Mouse (Mus musculus): ENCODE measurements at regions not wholly inside any gene's neighbourhood (a gene's known extent, or its start where the extent isn't known, plus 50 kb on each side); places are given as distances from the start of the nearest gene placed in this dataset.

DNA sequence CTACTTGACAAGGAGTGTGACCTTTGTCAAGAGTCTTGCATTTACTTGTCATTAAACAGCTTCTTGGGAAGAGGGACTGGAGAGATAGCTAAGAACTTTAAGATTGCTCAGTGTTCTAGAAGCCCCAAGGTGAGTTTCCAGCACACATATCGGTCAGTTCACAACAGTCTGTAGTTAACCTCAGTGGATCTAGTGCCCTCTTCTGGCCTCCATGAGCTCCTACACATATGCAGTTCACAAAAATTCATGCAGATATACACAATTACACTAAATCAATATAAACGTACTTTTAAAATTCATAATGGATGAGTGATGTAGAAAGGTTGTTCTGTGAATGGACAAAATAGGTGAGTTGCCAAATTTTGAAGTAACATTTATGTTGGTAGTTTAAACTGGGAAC, 77.1 kb downstream of the Spry2 start:
- Histone ChIP-seq H3K4me1 (ENCODE audit: insufficient read depth, low read depth, low read length) (no peaks in the 10 kb centered on the region), H3K27me3 (ENCODE audit: insufficient read depth, low read length) (no peaks in the 10 kb centered on the region), H3K9me3 (replicated peaks) (peaks cover 44% of the 10 kb centered on the region), H3K36me3 (replicated peaks) (no peaks in the 10 kb centered on the region), H3K4me3 (ENCODE audit: low read depth, low read length) (no peak overlapping the region)
- ATAC-seq (ENCODE audit: extremely low read depth, insufficient number of reproducible peaks, low FRiP score, poor library complexity, severe bottlenecking) (no peak), DNase-seq (ENCODE audit: low spot score) (no peak)
- no peak for TF ChIP-seq GATA1 (IDR thresholded peaks at IDR 0.05; ENCODE audit: borderline replicate concordance, low read length)
- TF ChIP-seq GATA2 (IDR thresholded peaks at IDR 0.05; ENCODE audit: borderline replicate concordance, low read depth, low read length), result no peak
- TF ChIP-seq CTCF (IDR thresholded peaks at IDR 0.05; ENCODE audit: low read depth, low read length), result no peak
- TF ChIP-seq TAL1 (conservative IDR thresholded peaks at IDR 0.05; ENCODE audit: low read depth, low read length), result no peak
- no peak for TF ChIP-seq POLR2AphosphoS5 (IDR thresholded peaks at IDR 0.05; ENCODE audit: insufficient replicate concordance, low read depth, low read length)

- DNase-seq (ENCODE audit: low spot score) (no peak), ATAC-seq (ENCODE audit: extremely low read depth, insufficient number of reproducible peaks, low FRiP score, poor library complexity, severe bottlenecking) (no peak)
- Histone ChIP-seq H3K4me3 (ENCODE audit: low read depth, low read length) (no peak overlapping the region), H3K27me3 (ENCODE audit: insufficient read depth, low read length) (no peaks in the 10 kb centered on the region), H3K36me3 (replicated peaks) (no peaks in the 10 kb centered on the region), H3K4me1 (ENCODE audit: insufficient read depth, low read depth, low read length) (no peaks in the 10 kb centered on the region), H3K9me3 (replicated peaks) (peaks cover 43% of the 10 kb centered on the region)
- TF ChIP-seq GATA2 (IDR thresholded peaks at IDR 0.05; ENCODE audit: borderline replicate concordance, low read depth, low read length) (no peak), CTCF (IDR thresholded peaks at IDR 0.05; ENCODE audit: low read depth, low read length) (no peak), POLR2AphosphoS5 (IDR thresholded peaks at IDR 0.05; ENCODE audit: insufficient replicate concordance, low read depth, low read length) (no peak), TAL1 (conservative IDR thresholded peaks at IDR 0.05; ENCODE audit: low read depth, low read length) (no peak), GATA1 (IDR thresholded peaks at IDR 0.05; ENCODE audit: borderline replicate concordance, low read length) (no peak)
Measured at GRCm38 (mm10) chr14:105818841-105819240, 77.8 kb downstream of the Spry2 start.

DNA sequence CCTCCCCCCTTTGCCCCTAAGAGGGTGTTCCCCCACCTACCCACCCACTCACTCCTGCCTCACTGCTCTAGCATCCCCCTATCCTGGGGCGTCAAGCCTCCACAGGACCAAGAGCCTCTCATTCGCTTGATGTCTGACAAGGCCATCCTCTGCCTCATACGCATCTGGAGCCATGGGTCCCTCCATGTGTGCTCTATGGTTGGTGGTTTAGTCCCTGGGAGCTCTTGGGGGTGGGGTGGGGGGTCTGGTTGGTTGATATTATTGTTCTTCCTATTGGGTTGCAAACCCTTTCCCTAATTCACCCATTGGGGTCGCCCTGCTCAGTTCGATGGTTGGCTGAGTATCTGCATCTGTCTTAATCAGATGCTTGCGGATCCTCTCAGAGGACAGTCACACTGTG, 79.1 kb downstream of the Spry2 start:
- DNase-seq (ENCODE audit: low spot score) (no peak), ATAC-seq (ENCODE audit: extremely low read depth, insufficient number of reproducible peaks, low FRiP score, poor library complexity, severe bottlenecking) (no peak)
- no peak for TF ChIP-seq GATA2 (IDR thresholded peaks at IDR 0.05; ENCODE audit: borderline replicate concordance, low read depth, low read length)
- TF ChIP-seq CTCF (IDR thresholded peaks at IDR 0.05; ENCODE audit: low read depth, low read length), result no peak
- no peak for TF ChIP-seq POLR2AphosphoS5 (IDR thresholded peaks at IDR 0.05; ENCODE audit: insufficient replicate concordance, low read depth, low read length)
- TF ChIP-seq GATA1 (IDR thresholded peaks at IDR 0.05; ENCODE audit: borderline replicate concordance, low read length), result no peak
- no peak for TF ChIP-seq TAL1 (conservative IDR thresholded peaks at IDR 0.05; ENCODE audit: low read depth, low read length)
- H3K36me3 ChIP-seq (replicated peaks), result no peaks in the 10 kb centered on the region
- no peaks in the 10 kb centered on the region for H3K27me3 ChIP-seq (ENCODE audit: insufficient read depth, low read length)
- H3K4me3 ChIP-seq (ENCODE audit: low read depth, low read length), result no peak overlapping the region
- peaks cover 44% of the 10 kb centered on the region for H3K9me3 ChIP-seq (replicated peaks)
- no peaks in the 10 kb centered on the region for H3K4me1 ChIP-seq (ENCODE audit: insufficient read depth, low read depth, low read length)

DNA sequence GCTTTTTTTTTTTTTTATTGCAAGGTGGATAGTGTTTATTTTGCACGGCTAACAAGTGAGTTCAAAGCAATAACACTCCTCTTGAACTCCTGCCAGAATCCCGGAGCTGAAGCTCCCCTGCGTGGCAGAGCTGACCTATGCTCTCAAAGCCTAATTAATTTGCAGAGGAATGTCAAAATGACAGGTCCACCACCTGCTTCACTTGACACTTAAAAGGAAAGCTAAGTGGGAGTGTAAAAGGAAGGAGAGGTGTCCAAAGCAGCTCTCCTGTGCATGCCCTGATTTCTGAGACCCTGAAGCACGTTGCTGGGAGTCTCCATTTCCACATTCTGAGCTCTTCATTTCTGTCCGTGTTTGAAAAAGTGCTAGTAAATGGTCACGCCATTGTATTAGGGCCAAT, 80.8 kb downstream of the Spry2 start:
- peaks cover 41% of the 10 kb centered on the region for H3K9me3 ChIP-seq (replicated peaks)
- H3K36me3 ChIP-seq (replicated peaks), result no peaks in the 10 kb centered on the region
- H3K4me1 ChIP-seq (ENCODE audit: insufficient read depth, low read depth, low read length), result no peaks in the 10 kb centered on the region
- no peaks in the 10 kb centered on the region for H3K27me3 ChIP-seq (ENCODE audit: insufficient read depth, low read length)
- DNase-seq (ENCODE audit: low spot score), result no peak
- TF ChIP-seq CTCF (IDR thresholded peaks at IDR 0.05; ENCODE audit: low read depth, low read length) (no peak), GATA2 (IDR thresholded peaks at IDR 0.05; ENCODE audit: borderline replicate concordance, low read depth, low read length) (no peak), GATA1 (IDR thresholded peaks at IDR 0.05; ENCODE audit: borderline replicate concordance, low read length) (no peak), POLR2AphosphoS5 (IDR thresholded peaks at IDR 0.05; ENCODE audit: insufficient replicate concordance, low read depth, low read length) (no peak), TAL1 (conservative IDR thresholded peaks at IDR 0.05; ENCODE audit: low read depth, low read length) (no peak)
- H3K4me3 ChIP-seq (ENCODE audit: low read depth, low read length), result no peak overlapping the region
- no peak for ATAC-seq (ENCODE audit: extremely low read depth, insufficient number of reproducible peaks, low FRiP score, poor library complexity, severe bottlenecking)

DNA sequence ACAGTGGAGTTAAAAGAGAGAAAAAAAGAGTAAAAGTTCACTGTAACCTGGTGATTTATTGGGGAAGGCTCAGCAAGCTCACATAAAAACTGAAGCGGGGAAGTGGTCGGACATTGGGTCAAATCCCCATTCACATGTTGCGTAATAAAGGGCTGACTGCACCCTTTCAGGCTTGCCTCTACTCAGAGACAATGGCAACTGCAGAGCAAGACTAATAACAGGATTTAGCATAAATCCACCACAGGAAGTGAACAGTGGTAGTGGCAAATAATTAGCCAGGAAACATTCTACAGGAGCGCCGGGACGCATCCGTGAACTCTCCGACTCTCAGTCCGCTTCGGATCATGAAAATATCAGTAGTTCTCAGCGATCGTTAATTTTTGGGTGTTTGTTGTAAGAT, 81.3 kb downstream of the Spry2 start:
- no peak overlapping the region for H3K4me3 ChIP-seq (ENCODE audit: low read depth, low read length)
- TF ChIP-seq GATA2 (IDR thresholded peaks at IDR 0.05; ENCODE audit: borderline replicate concordance, low read depth, low read length) (no peak), CTCF (IDR thresholded peaks at IDR 0.05; ENCODE audit: low read depth, low read length) (no peak), TAL1 (conservative IDR thresholded peaks at IDR 0.05; ENCODE audit: low read depth, low read length) (no peak), GATA1 (IDR thresholded peaks at IDR 0.05; ENCODE audit: borderline replicate concordance, low read length) (no peak), POLR2AphosphoS5 (IDR thresholded peaks at IDR 0.05; ENCODE audit: insufficient replicate concordance, low read depth, low read length) (no peak)

DNA sequence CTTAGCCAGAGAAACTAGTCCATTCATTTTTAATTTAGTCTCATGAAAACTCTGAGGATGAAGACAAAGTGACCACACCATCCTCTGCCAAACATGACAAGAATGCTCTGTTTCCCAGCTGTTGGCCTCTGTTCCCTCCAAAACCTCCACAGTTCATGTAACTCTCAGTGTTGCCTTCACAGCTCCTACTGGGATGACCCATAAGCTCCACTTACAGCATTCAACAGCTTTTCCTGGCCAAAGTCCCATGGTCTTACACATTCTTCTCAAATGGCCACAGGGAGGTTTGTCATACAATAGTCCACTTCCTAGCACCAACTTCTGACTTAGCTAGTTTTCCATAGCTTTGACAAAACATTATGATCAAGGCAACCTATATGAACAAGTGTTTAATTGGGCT, 83.0 kb downstream of the Spry2 start:
- no peak overlapping the region for H3K4me3 ChIP-seq (ENCODE audit: low read depth, low read length)
- no peaks in the 10 kb centered on the region for H3K36me3 ChIP-seq (replicated peaks)
- DNase-seq (ENCODE audit: low spot score) (no peak), ATAC-seq (ENCODE audit: extremely low read depth, insufficient number of reproducible peaks, low FRiP score, poor library complexity, severe bottlenecking) (no peak)
- H3K4me1 ChIP-seq (ENCODE audit: insufficient read depth, low read depth, low read length), result no peaks in the 10 kb centered on the region
- no peaks in the 10 kb centered on the region for H3K27me3 ChIP-seq (ENCODE audit: insufficient read depth, low read length)
- H3K9me3 ChIP-seq (replicated peaks), result peaks cover 46% of the 10 kb centered on the region
- no peak for TF ChIP-seq GATA2 (IDR thresholded peaks at IDR 0.05; ENCODE audit: borderline replicate concordance, low read depth, low read length)

More for the DNA sequence above, 81.3 kb downstream of the Spry2 start:
- H3K9me3 ChIP-seq (replicated peaks), result peaks cover 42% of the 10 kb centered on the region
- no peaks in the 10 kb centered on the region for H3K27me3 ChIP-seq (ENCODE audit: insufficient read depth, low read length)
- no peaks in the 10 kb centered on the region for H3K4me1 ChIP-seq (ENCODE audit: insufficient read depth, low read depth, low read length)
- DNase-seq (ENCODE audit: low spot score) (no peak), ATAC-seq (ENCODE audit: extremely low read depth, insufficient number of reproducible peaks, low FRiP score, poor library complexity, severe bottlenecking) (no peak)
- H3K36me3 ChIP-seq (replicated peaks), result no peaks in the 10 kb centered on the region

DNA sequence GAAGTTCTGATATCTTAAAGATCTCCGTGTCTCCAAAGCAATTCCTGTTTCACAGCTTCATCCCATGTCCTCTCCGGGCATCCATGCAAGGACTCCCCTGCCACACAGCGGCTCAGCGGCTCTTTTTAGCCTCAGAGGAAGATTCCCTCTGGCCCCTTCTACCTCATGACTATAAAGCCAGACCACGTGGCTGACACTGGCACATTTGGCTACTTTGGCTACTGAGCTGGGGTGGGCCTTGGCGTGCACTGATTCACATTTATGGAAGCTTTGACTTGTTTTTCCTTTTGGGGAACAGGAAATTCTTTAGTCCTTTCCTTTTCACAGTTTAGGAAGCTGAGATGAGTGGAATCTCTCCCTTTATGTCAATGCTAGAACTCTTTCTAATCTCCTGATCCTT, 83.5 kb downstream of the Spry2 start:
- no peaks in the 10 kb centered on the region for H3K36me3 ChIP-seq (replicated peaks)
- ATAC-seq (ENCODE audit: extremely low read depth, insufficient number of reproducible peaks, low FRiP score, poor library complexity, severe bottlenecking) (no peak), DNase-seq (ENCODE audit: low spot score) (no peak)
- H3K27me3 ChIP-seq (ENCODE audit: insufficient read depth, low read length), result no peaks in the 10 kb centered on the region
- TF ChIP-seq TAL1 (conservative IDR thresholded peaks at IDR 0.05; ENCODE audit: low read depth, low read length) (no peak), CTCF (IDR thresholded peaks at IDR 0.05; ENCODE audit: low read depth, low read length) (no peak), POLR2AphosphoS5 (IDR thresholded peaks at IDR 0.05; ENCODE audit: insufficient replicate concordance, low read depth, low read length) (no peak)
- no peaks in the 10 kb centered on the region for H3K4me1 ChIP-seq (ENCODE audit: insufficient read depth, low read depth, low read length)
- H3K4me3 ChIP-seq (ENCODE audit: low read depth, low read length), result no peak overlapping the region
- H3K9me3 ChIP-seq (replicated peaks), result peaks cover 41% of the 10 kb centered on the region
